Mouse (Mus musculus) CH12.LX (cell line): ENCODE results near the gene Sprr1a. TPM values are rescaled to one million over a fixed set of nuclear protein-coding genes. Genes with fewer than 3 reads are reported as not detected.

Source experiments
- DNase-seq: peaks from one replicate; pipeline ENCODE4 v3.0.0-alpha.2; 2013; ENCODE audit errors: extremely low read depth
- H3K27ac ChIP-seq: 2 replicates; pipeline ENCODE4 v1.5.1; 2012; ENCODE audit warnings: low read depth, mild to moderate bottlenecking, control low read depth, moderate library complexity; ENCODE audit not compliant: insufficient read depth
- H3K27me3 ChIP-seq: replicated peaks from 2 replicates; pipeline ENCODE3; 2012; ENCODE audit warnings: inconsistent platforms
- H3K36me3 ChIP-seq, 2 experiments: replicated peaks in 1 of 2; 2 replicates each; pipeline versions ENCODE3 to v1.6.1; 2012; ENCODE audit warnings: inconsistent platforms in 1 of 2, low read length in 1 of 2, mild to moderate bottlenecking in 1 of 2, mixed read lengths in 1 of 2, moderate library complexity in 1 of 2; ENCODE audit not compliant: control insufficient read depth in 1 of 2, insufficient read depth in 1 of 2
- H3K4me1 ChIP-seq, 2 experiments: 2 replicates each; pipeline ENCODE4 v1.6.1; 2012; ENCODE audit warnings: inconsistent platforms in 1 of 2, moderate library complexity in 1 of 2; ENCODE audit not compliant: insufficient read depth in 2 of 2, control insufficient read depth in 1 of 2
- H3K4me2 ChIP-seq: 2 replicates; pipeline ENCODE4 v1.6.1; 2012; ENCODE audit warnings: low read depth, mild to moderate bottlenecking, control low read depth; ENCODE audit not compliant: poor library complexity, insufficient read depth, severe bottlenecking
- H3K4me3 ChIP-seq, 3 experiments: fragments of 150-350 bp in 1 of 3; sonication (generic) in 1 of 3; replicated peaks in 1 of 3; 2 replicates each; pipeline versions ENCODE3 to v1.5.1; 2011 to 2012; ENCODE audit warnings: low read depth in 2 of 3, low read length in 2 of 3, mild to moderate bottlenecking in 2 of 3, moderate library complexity in 2 of 3, control low read depth in 1 of 3, improper control_type of control experiment in 1 of 3, inconsistent platforms in 1 of 3, mixed read lengths in 1 of 3; ENCODE audit not compliant: poor library complexity in 1 of 3
- H3K79me2 ChIP-seq: replicated peaks from 2 replicates; pipeline ENCODE4 v1.6.1; 2012; ENCODE audit warnings: mild to moderate bottlenecking, moderate library complexity; ENCODE audit not compliant: control insufficient read depth, poor library complexity, insufficient read depth, severe bottlenecking; ENCODE audit errors: extremely low read depth
- H3K9ac ChIP-seq: 2 replicates; pipeline ENCODE4 v1.6.1; 2012; ENCODE audit warnings: low read depth, mild to moderate bottlenecking, control low read depth, moderate library complexity; ENCODE audit not compliant: insufficient read depth
- H3K9me3 ChIP-seq: replicated peaks from 2 replicates; pipeline ENCODE3; 2012; ENCODE audit warnings: low read length, inconsistent platforms, mixed read lengths
- BHLHE40 ChIP-seq: IDR thresholded peaks from 2 replicates; pipeline ENCODE4 v1.6.1; 2011; ENCODE audit warnings: mild to moderate bottlenecking, low read depth, low read length, improper control_type of control experiment
- CHD1 ChIP-seq: IDR thresholded peaks from 2 replicates; pipeline ENCODE4 v1.6.1; 2012; ENCODE audit warnings: low read depth, low read length, improper control_type of control experiment, inconsistent platforms
- CHD2 ChIP-seq: IDR thresholded peaks from 2 replicates; pipeline ENCODE4 v1.6.1; 2011; ENCODE audit warnings: low read length, improper control_type of control experiment
- E2F4 ChIP-seq: IDR thresholded peaks from 2 replicates; pipeline ENCODE4 v1.6.1; 2011; ENCODE audit warnings: low read depth, low read length, improper control_type of control experiment; ENCODE audit not compliant: insufficient replicate concordance
- ELF1 ChIP-seq: IDR thresholded peaks from 2 replicates; pipeline ENCODE4 v1.6.1; 2014; ENCODE audit warnings: low read depth, mild to moderate bottlenecking, inconsistent platforms, low read length, improper control_type of control experiment
- ETS1 ChIP-seq: conservative IDR thresholded peaks from 2 replicates; pipeline ENCODE4 v1.6.1; 2012; ENCODE audit warnings: low read depth, mild to moderate bottlenecking, inconsistent platforms, low read length, improper control_type of control experiment, moderate library complexity
- GABPA ChIP-seq: IDR thresholded peaks from 2 replicates; pipeline ENCODE4 v1.6.1; 2012; ENCODE audit warnings: low read depth, low read length, improper control_type of control experiment, inconsistent platforms; ENCODE audit not compliant: insufficient replicate concordance
- MAX ChIP-seq: IDR thresholded peaks from 2 replicates; pipeline ENCODE4 v1.6.1; 2011; ENCODE audit warnings: low read length, improper control_type of control experiment
- MAZ ChIP-seq: IDR thresholded peaks from 2 replicates; pipeline ENCODE4 v1.6.1; 2012; ENCODE audit warnings: low read depth, mild to moderate bottlenecking, inconsistent platforms, low read length, improper control_type of control experiment, moderate library complexity
- MEF2A ChIP-seq: IDR thresholded peaks from 2 replicates; pipeline ENCODE4 v1.6.1; 2014; ENCODE audit warnings: low read depth, mild to moderate bottlenecking, inconsistent platforms, low read length, improper control_type of control experiment, borderline replicate concordance
- NELFE ChIP-seq: IDR thresholded peaks from 2 replicates; pipeline ENCODE4 v1.6.1; 2011; ENCODE audit warnings: low read depth, low read length, improper control_type of control experiment
- NRF1 ChIP-seq: IDR thresholded peaks from 2 replicates; pipeline ENCODE4 v1.6.1; 2014; ENCODE audit warnings: low read depth, mild to moderate bottlenecking, inconsistent platforms, low read length, improper control_type of control experiment, moderate library complexity
- PAX5 ChIP-seq: IDR thresholded peaks from 2 replicates; pipeline ENCODE4 v1.6.1; 2012; ENCODE audit warnings: low read length, inconsistent platforms, mixed read lengths
- POLR2A ChIP-seq: IDR thresholded peaks from 2 replicates; pipeline ENCODE4 v1.6.1; 2011; ENCODE audit warnings: low read depth, mild to moderate bottlenecking, improper control_type of control experiment, low read length
- RAD21 ChIP-seq: IDR thresholded peaks from 2 replicates; pipeline ENCODE4 v1.6.1; 2011; ENCODE audit warnings: low read depth, mild to moderate bottlenecking, low read length, improper control_type of control experiment, moderate library complexity
- RCOR1 ChIP-seq: conservative IDR thresholded peaks from 2 replicates; pipeline ENCODE4 v1.6.1; 2012; ENCODE audit warnings: low read depth, mild to moderate bottlenecking, inconsistent platforms, low read length, improper control_type of control experiment
- SMC3 ChIP-seq: IDR thresholded peaks from 2 replicates; pipeline ENCODE4 v1.6.1; 2011; ENCODE audit warnings: low read depth, low read length, improper control_type of control experiment
- TBP ChIP-seq: conservative IDR thresholded peaks from 2 replicates; pipeline ENCODE4 v1.6.1; 2011; ENCODE audit warnings: low read depth, low read length, improper control_type of control experiment
- USF1 ChIP-seq: IDR thresholded peaks from 2 replicates; pipeline ENCODE4 v1.6.1; 2014; ENCODE audit warnings: low read depth, mild to moderate bottlenecking, inconsistent platforms, low read length, improper control_type of control experiment
- USF2 ChIP-seq: conservative IDR thresholded peaks from 2 replicates; pipeline ENCODE4 v1.6.1; 2011; ENCODE audit warnings: low read depth, low read length, improper control_type of control experiment
- ZKSCAN1 ChIP-seq: IDR thresholded peaks from 2 replicates; pipeline ENCODE4 v1.6.1; 2012; ENCODE audit warnings: low read depth, inconsistent platforms, low read length, improper control_type of control experiment, borderline replicate concordance
- dilution Hi-C: fragments of 300-500 bp; cut with MboI; formaldehyde crosslinking; loops from 2 replicates; pipeline ENCODE4 v1.14.3; 2020; ENCODE audit warnings: low sequenced_read_pairs; ENCODE audit not compliant: extremely low pct_unique_long_range_greater_than_20kb, extremely low pct_ligation_motif_present
- in situ Hi-C: fragments of 300-500 bp; cut with MboI; formaldehyde crosslinking; loops from 3 replicates; pipeline ENCODE4 v1.14.3; 2019; ENCODE audit warnings: low sequenced_read_pairs, low pct_ligation_motif_present, low pct_unique_long_range_greater_than_20kb, mixed read lengths
- polyA plus RNA-seq: library from polyadenylated mRNA; unstranded; fragments of >175 nt; gene quantifications from 2 replicates; pipeline ENCODE4 v1.2.1, GENCODE M21; 2012; ENCODE audit warnings: low read depth; ENCODE audit not compliant: insufficient read length
- total RNA-seq, 2 experiments: library from RNA; depleted of rRNA; stranded (reverse); fragments of 300-350 nt in 1 of 2; fragments of >200 nt in 1 of 2; gene quantifications; 2 replicates each; pipeline ENCODE4 v1.2.3; 2012 to 2014

The Sprr1a gene
- total and polyA plus RNA-seq, 3 experiments, result not detected

DNA sequence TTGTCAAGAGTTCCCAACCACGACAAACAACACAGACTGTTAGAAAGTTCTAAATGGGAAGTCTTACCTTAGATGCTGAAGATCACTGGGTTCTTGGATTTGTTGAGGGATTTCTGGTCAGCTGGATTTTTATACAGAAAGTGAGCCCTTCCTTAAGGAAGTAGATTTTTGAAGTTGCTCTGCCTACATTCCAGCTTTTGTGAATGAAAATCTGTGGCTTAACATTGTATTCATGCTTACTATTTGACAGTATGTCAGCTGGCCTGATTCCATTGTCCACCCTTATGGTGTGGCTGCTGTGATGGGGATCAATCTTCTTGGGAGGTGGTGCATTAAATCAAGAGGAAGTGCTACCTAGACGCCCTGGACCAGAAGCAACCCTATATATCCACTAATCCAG, 27.1 kb downstream of the Sprr1a start, which contains the start of gene Sprr3:
Gene Sprr3, minus strand, starts transcription at position 101 of the 400 bp plus-strand sequence.
- dilution Hi-C loops, result no loop called here
- in situ Hi-C loops, result no loop called here
- Histone ChIP-seq H3K79me2 (no peaks in the 10 kb centered on the region; the same call in 1 of the 2 replicates), H3K36me3 (no peaks in the 10 kb centered on the region), H3K4me3 (no peak within 1 kb of the TSS), H3K9ac (no peak within 1 kb of the TSS), H3K9me3 (peaks cover 33% of the 10 kb centered on the region), H3K27me3 (no peaks in the 10 kb centered on the region), H3K27ac (no peak within 1 kb of the TSS), H3K4me1 (no peaks in the 10 kb centered on the region), H3K4me2 (no peak within 1 kb of the TSS)
- no peak for TF ChIP-seq NELFE
- no peak for DNase-seq

- Histone ChIP-seq H3K36me3 (no peaks in the 10 kb centered on the region), H3K4me2 (no peak overlapping the region), H3K79me2 (no peaks in the 10 kb centered on the region; the same call in 1 of the 2 replicates), H3K9ac (no peak overlapping the region), H3K27ac (no peak overlapping the region), H3K27me3 (no peaks in the 10 kb centered on the region), H3K9me3 (peaks cover 39% of the 10 kb centered on the region), H3K4me3 (no peak overlapping the region), H3K4me1 (no peaks in the 10 kb centered on the region)
- TF ChIP-seq USF1 (no peak), ELF1 (no peak), MEF2A (no peak), ETS1 (no peak), MAZ (no peak), POLR2A (no peak), E2F4 (no peak), PAX5 (no peak), BHLHE40 (no peak), TBP (no peak), RCOR1 (no peak), RAD21 (no peak), GABPA (no peak), CHD1 (no peak), MAX (no peak), CHD2 (no peak), USF2 (no peak), NRF1 (no peak), SMC3 (no peak), ZKSCAN1 (no peak)
- dilution Hi-C loops (no loop called here), in situ Hi-C loops (no loop called here)
- no peak for DNase-seq
These were observed 30.5 kb downstream of the Sprr1a start for GRCm38 (mm10) chr3:92455151-92455550.
